Mouse (Mus musculus): Measurements from ENCODE around the gene Lyg2.

- TF ChIP-seq CTCF (IDR thresholded peaks at IDR 0.05; ENCODE audit: borderline replicate concordance, control insufficient read depth, extremely low read depth, insufficient read depth, low read length, poor library complexity) (no peak), POLR2A (IDR thresholded peaks at IDR 0.05; ENCODE audit: control insufficient read depth, extremely low read depth, insufficient read depth, low read length, poor library complexity) (no peak)
Measured at GRCm38 (mm10) chr1:37918096-37918495, 1.8 kb upstream of the Lyg2 start.
